Mouse (Mus musculus): ENCODE data around the gene Dctpp1.

Gene Dctpp1

DNA sequence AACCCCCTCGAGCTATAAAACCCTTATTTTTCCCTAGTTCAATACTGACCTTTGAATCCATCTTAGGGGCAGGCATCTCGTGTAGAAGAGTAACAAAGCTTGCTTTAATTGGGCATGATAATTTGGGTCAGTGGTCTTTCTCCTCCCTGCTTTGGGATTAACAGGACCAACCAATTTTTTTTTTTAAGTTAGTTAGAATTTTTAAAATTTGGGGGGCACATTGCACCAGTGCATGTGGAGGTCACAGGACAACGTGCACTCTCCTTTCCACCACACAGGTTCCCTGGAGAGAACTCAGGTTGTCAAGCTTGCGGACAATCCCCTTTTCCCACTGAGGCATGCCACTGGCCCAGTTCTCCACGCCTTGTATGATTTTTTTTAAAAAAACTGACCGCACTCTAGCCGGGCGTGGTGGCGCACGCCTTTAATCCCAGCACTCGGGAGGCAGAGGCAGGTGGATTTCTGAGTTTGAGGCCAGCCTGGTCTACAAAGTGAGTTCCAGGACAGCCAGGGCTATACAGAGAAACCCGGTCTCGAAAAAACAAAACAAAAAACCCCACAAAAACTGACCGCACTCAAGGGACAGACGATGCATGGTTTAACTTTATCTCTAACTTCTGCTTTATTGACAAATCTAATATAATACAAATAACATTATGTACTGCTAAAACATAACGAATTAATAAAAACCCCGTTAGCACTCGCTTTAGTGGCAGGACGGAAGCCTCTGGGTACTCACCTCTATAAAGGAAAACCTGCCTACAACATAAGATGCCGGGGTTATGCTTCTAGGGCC, 28.5 kb downstream of the Dctpp1 start:
- no peak for DNase-seq (ENCODE audit: low spot score in 2 of 2)

- DNase-seq (ENCODE audit: low spot score in 2 of 2) = no peak
Measured at GRCm38 (mm10) chr7:127231376-127231775, 29.1 kb downstream of the Dctpp1 start.

DNA sequence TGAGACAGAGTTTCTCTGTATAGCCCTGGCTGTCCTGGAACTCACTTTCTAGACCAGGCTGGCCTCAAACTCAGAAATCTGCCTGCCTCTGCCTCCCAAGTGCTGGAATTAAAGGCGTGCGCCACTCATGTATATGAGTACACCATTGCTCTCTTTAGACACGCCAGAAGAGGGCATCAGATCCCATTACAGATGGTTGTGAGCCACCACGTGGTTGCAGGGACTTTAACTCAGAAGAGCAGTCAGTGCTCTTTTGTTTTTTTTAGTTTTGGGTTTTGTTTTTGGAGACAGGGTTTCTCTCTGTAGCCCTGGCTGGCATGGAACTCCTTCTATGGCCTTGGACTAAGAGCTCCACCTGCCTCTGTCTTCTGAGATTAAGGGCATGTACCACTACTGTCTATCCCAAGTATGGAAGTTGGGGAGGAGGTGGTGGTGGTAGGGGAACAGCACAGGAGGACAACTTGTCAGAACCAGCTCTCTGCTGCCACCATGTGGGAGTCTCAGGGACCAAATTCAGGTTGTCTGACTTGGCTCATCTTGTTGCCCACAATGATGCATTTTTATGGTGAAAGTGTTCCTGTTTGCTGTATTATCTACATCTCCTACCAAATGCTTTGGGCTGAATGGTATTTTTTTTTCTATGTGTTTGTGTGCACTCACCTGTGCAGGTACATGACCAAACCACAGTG, 31.8 kb downstream of the Dctpp1 start:
- peak; percentile 67 to 82 for DNase-seq (ENCODE audit: low spot score in 2 of 2)

DNA sequence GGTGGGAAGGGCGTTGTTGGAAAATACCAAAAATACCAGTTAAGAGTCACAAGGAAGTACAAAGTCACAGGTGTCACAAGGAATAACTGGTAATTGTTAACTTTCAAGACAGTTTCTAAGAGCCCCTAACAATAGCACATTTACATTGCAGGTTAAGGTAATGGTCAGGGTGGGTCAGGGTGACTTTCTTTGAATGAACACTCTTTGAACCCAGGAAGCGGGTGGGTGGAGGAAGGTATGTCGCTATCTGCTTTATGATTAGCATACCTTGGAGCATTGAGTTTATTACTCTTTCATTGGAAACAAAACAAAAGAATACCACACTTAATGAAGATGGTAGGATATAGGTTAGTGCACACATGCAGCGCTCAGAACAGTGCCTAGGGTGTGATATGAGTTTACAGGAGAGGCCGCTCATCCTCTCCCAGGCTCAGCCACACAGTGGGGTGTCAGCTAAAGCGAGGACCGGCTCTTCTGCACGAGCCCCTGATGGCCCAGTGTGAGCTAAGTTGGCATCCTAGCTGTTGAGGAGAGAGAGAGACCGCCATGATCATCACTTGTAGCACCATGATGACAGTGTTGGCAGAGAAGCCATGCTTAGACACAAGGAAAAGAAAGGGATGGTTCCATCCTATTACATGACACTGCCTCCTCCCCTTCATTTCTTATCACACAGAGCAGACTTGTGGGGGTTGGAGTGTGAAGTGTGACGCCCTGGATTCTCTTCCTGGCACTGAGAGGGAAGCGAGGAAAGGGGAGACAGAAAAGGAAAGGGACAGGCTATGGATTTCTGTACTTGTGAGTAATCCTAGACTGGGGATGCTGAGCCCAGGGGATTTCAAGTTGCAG, 35.1 kb downstream of the Dctpp1 start:
- no peak for DNase-seq (ENCODE audit: low spot score in 2 of 2)

DNA sequence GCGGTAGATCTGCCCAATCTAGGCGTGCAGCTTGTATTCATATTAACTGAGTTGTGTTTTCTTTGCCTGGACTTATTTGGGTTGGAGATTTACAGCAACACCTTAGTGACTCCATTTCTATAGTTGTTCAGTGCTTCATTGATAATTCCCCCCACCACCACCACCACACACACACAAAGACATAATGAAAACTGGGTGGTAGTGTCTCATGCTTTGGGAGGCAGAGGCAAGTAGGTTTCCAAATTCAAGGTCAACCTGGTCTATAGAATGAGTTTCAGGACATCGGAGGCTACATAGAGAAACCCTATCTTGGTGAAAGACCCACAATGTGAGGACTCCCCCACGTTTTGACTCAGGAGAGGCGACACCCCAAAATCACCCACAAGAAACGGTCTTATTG, 35.9 kb downstream of the Dctpp1 start:
- no peak for DNase-seq (ENCODE audit: low spot score in 2 of 2)

- no peak for DNase-seq (ENCODE audit: low spot score in 2 of 2)
Measured at GRCm38 (mm10) chr7:127223515-127224478, 36.7 kb downstream of the Dctpp1 start.

GRCm38 (mm10) chr7:127223106-127223505, 37.4 kb downstream of the Dctpp1 start:
- DNase-seq (ENCODE audit: low spot score in 2 of 2) = no peak

DNA sequence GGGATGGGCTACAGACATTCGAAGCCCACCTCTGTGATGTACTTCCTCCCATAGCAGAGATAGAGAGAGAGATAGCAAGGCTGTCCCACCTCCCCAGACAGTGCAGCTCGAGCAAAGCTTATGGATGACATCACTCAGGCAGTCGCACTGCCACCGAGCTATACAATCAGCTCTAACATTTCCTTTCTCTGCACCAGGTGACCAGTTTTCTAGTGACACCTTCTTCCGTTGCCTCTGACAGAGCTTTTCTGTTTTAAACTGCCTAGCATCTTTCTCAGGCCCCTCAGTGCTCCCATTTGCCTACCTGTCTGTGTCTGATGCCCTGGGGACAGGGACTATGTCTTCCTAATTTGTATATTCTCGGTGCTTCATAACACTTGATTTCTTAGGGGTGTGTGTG, 40.1 kb downstream of the Dctpp1 start:
- DNase-seq (ENCODE audit: low spot score in 2 of 2) = no peak

- DNase-seq (ENCODE audit: low spot score in 2 of 2) = no peak
Measured at GRCm38 (mm10) chr7:127218670-127219069, 41.8 kb downstream of the Dctpp1 start.

DNA sequence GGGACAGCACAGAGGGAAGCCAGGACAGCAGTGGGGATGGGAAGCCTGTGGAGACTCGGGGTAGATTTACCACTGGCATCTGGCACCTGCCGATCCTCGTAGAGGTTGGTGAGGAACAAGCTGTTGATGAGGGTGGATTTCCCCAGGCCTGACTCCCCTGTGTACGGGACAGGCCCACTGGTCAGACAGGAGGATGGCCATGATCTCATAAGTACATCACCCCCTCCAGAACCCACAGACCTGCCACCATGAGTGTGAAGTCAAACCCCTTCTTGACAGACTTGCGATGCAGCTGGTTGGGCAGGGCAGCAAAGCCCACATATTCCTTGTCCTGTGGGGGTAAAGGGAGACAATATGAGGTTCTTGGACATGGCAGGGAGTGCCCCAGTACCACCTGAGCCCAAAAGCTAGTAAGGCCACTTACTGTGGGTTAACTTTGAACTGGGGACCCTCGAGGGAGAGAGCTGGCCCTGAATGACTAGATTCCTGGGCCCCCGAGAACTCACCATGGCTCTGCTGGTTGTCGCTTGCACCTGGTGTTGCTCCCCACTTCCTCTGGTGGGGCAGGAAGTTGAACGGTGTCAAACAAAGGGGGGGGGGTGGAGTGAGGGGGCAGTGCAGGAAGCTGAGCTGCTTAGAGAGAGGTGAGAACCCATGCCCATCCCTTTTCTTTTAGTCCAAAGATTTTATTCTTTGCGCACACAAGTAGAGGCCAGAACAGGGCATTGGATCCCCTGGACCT, 42.4 kb downstream of the Dctpp1 start:
- no peak for DNase-seq (ENCODE audit: low spot score in 2 of 2)

GRCm38 (mm10) chr7:127217475-127217874, 43.0 kb downstream of the Dctpp1 start:
- DNase-seq (ENCODE audit: low spot score in 2 of 2) = no peak

GRCm38 (mm10) chr7:127216307-127216706, 44.2 kb downstream of the Dctpp1 start:
- no peak for DNase-seq (ENCODE audit: low spot score in 2 of 2)

DNA sequence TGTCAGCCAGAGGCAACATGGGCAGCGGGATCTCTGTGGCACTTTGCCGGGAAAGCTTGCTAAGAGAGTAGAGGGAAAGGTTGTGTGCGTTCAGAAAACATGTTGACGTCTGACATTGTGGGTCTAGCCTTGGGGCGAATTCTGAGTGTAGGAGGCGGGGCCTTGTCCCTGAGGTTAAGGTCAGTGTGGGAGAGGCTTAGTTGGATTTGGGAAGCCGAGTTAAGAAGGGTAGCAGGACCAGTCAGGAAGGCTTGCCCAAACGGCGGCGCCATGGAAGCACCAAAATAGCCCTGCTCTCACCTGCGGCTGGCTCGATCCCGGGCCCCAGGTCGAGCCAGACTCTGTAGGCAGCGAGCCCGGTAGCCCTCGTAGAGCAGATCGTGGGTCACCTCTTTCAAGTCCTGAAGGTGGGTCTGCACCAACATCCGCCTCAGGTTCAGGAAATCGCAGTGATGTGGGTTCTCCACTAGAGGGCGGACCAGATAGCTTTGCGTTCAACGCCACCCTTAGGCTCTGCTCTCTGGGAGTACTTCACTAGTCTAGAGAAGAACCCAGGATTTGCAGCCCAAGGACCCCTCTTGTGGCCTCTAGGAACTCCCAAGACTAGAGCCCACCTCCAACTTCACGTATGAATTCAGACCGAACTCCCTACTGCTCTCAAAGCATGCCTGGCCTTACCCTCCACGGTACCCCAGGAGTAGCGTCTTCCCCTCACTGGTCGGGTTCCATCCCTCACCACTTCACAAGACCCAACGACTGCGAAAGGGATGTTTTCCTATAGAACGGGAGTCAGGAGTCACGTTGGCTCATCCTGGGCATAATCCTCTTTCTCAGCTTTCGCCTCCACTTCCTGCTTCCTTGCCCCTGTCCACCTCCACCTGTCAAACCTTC, 45.3 kb downstream of the Dctpp1 start:
- peak in 1 of 2 experiments; percentile 49 for DNase-seq (ENCODE audit: low spot score in 2 of 2)

- DNase-seq (ENCODE audit: low spot score in 2 of 2) = no peak
Measured at GRCm38 (mm10) chr7:127214521-127214920, 46.0 kb downstream of the Dctpp1 start.

DNA sequence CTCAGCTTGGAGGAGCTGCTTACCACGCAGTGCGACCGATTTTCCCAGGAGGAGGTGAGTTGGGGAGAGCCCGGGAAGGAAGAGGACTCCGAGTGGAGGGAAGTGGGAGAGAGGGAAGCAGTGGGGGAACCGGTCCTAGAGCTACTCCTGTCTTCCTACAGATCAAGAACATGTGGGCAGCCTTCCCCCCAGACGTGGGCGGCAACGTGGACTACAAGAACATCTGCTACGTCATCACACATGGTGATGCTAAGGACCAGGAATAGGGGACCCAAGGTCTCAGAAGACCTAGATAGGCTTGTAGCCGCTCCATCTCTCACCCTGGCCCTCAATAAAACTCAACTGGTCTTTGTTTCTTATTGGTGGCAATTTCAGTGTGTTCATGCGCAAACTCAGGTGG, 46.6 kb downstream of the Dctpp1 start:
- DNase-seq (ENCODE audit: low spot score in 2 of 2) = no peak

DNA sequence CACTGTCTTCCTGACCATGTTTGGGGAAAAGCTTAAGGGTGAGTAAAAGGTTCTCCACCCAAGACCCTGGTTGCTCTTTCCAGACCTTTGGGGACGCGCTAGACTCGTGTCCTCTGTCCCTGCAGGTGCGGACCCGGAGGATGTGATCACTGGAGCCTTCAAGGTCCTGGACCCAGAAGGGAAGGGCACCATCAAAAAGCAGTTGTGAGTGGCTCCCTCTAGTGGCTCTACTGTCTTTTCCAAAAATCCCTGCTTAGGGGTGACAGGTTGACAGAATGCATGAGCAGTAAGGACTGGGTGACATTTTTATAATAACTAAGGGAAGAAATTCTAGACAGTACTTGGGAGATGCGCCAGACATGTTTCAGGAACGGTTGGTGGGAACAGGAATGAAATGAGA, 47.0 kb downstream of the Dctpp1 start:
- DNase-seq (ENCODE audit: low spot score in 2 of 2) = no peak

GRCm38 (mm10) chr7:127212432-127213250, 47.9 kb downstream of the Dctpp1 start:
- no peak for DNase-seq (ENCODE audit: low spot score in 2 of 2)

GRCm38 (mm10) chr7:127211014-127211745, 49.3 kb downstream of the Dctpp1 start:
- no peak for DNase-seq (ENCODE audit: low spot score in 2 of 2)

Data from cerebellum, postnatal 4 days (tissue).